Mouse (Mus musculus): ENCODE measurements at regions not wholly inside any gene's neighbourhood (a gene's known extent, or its start where the extent isn't known, plus 50 kb on each side); places are given as distances from the start of the nearest gene placed in this dataset.
A peak's percentile ranks its signal among the peaks of the same experiment; 100 is the strongest.
"Not testable (repeated sequence)": the region's sequence is repeated elsewhere in the genome, so short reads cannot be mapped to it uniquely, and the experiment has no call there.

GRCm38 (mm10) chr16:50533881-50534280 lies 57.1 kb downstream of the Ccdc54 start:
- DNase-seq (ENCODE audit: low read depth, low spot score) = no peak

GRCm38 (mm10) chr16:50529511-50530416 lies 61.2 kb downstream of the Ccdc54 start:
- DNase-seq (ENCODE audit: low read depth, low spot score) = peak; percentile 53

- peak; percentile 48 for DNase-seq (ENCODE audit: low read depth, low spot score)
Observed at GRCm38 (mm10) chr16:50528677-50529510, 62.1 kb downstream of the Ccdc54 start.

DNA sequence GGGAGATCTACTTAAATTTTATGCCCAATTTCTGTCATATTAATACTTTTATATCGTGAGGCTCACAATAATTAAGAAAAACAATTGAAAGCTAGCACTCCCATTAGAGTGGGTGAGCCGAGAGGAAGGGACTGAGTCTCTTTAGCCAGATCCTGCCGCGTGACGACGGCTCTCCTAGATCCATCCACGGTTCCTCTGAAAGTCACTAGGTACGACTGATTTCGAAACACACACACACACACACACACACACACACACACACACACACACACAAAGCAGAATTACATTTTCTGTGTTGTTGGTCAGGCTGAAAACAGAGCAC lies 62.6 kb downstream of the Ccdc54 start:
- no peak for DNase-seq (ENCODE audit: low read depth, low spot score)

GRCm38 (mm10) chr16:50526930-50527329 lies 64.0 kb downstream of the Ccdc54 start:
- not testable (repeated sequence) for DNase-seq (ENCODE audit: low read depth, low spot score)

GRCm38 (mm10) chr16:50525934-50526366 lies 65.0 kb downstream of the Ccdc54 start:
- DNase-seq (ENCODE audit: low read depth, low spot score) = no peak

- DNase-seq (ENCODE audit: low read depth, low spot score) = no peak
Observed at GRCm38 (mm10) chr16:50525504-50525903, 65.5 kb downstream of the Ccdc54 start.

- DNase-seq (ENCODE audit: low read depth, low spot score) = no peak
Observed at GRCm38 (mm10) chr16:50519610-50520009, 71.3 kb downstream of the Ccdc54 start.

DNA sequence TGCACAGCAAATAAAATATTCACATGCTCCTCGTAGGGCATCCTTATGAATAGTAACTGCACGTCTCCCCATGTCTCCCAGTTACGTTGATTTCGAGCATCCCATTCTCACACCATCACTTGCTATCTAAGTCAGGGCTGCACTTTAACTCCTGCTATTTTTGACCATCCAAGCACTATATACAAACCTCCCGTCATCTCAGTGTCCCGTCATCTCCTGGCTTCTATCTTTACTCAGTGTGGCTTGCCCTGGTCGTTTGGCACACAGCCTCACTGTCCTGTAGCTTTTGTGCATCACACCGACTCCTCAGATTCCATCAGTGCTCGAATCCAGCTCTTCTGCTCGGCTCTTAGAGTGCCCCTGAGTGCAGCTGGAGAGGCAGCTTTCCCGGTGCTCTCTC lies 74.4 kb downstream of the Ccdc54 start:
- no peak for DNase-seq (ENCODE audit: low read depth, low spot score)

- no peak for DNase-seq (ENCODE audit: low read depth, low spot score)
Observed at GRCm38 (mm10) chr16:50515039-50515438, 75.9 kb downstream of the Ccdc54 start.

DNA sequence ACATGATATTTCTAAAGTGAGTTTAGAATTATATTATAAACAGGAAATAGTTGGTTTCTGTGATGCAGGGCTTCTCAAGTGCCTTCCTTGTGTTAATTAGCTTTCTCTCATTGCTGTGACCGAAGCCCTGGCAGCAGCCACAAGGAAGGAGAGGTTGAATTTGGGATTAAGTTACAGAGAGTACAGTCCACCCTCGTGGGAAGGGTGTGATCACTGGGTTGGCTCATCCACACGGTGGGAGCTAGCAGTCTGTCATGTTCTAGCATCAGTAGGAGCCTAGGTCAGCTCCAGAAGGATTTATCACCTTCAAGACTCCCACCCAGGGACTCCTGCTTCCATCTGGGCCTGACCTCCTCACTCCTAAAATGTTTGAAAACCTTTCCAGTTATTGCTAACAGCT lies 78.9 kb downstream of the Ccdc54 start:
- DNase-seq (ENCODE audit: low read depth, low spot score) = no peak

DNA sequence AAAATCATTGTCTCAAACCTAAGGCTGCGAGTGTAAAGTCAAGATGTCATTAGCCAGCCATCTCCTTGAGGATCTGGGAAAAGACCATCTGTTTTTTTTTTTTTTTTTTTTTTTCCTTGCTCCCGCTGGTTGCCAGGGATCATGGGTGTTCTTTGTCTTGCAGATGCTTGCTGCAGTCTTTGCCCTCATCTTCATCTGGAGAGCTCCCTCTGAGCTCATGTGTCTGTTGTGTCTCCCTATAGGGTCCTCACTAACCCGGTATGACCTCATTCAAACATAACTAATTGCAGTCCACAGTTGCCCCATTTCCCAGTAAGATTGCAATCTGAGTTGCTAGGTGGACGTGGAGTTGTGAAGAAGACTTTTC lies 77.3 kb upstream of the Bbx start:
- DNase-seq (ENCODE audit: low read depth, low spot score) = no peak

DNA sequence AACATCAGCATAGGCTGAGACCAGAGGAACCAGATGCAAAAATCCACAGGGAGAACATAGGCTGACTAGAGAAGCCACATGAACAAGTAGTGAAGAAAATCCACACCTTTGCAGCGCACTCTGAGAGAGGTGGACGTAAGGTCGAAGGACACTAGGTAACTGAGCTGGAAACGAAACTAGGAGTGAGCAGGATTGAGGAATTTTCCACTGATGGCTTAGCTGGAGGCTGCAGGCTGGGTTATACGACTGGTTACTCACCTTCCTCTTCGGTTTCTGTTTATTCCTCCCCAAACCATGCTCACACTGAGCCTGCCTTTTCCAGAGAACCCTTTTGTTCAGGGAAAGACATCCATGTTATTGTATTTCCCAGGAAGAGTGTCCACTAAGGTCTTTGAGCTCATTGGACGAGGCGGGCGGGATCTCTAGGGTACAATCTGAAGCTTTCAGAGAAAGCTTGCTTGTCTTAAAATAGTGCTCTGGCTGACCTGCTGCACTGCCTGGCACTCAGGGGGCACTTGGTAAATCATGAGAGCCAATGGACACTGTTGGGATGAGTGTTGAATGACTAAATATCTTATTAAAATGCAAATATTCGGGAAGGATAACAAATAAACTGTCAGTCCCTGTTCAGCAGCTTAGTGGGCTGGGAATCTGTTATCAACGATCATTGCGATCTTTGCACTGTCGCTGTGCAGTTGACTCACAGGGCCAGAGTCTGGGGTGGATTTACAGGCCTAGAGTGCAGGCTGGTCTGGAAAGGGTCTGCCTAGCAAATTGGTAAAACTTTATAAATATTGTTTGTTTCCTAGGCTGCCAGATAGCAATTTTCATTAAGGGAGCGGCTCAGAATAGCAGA lies 76.7 kb upstream of the Bbx start:
- DNase-seq (ENCODE audit: low read depth, low spot score) = no peak

- DNase-seq (ENCODE audit: low read depth, low spot score) = no peak
Observed at GRCm38 (mm10) chr16:50504619-50505018, 72.4 kb upstream of the Bbx start.

GRCm38 (mm10) chr16:50498909-50499308 lies 66.7 kb upstream of the Bbx start:
- no peak for DNase-seq (ENCODE audit: low read depth, low spot score)

- no peak for DNase-seq (ENCODE audit: low read depth, low spot score)
Observed at GRCm38 (mm10) chr16:50493662-50494061, 61.5 kb upstream of the Bbx start.

DNA sequence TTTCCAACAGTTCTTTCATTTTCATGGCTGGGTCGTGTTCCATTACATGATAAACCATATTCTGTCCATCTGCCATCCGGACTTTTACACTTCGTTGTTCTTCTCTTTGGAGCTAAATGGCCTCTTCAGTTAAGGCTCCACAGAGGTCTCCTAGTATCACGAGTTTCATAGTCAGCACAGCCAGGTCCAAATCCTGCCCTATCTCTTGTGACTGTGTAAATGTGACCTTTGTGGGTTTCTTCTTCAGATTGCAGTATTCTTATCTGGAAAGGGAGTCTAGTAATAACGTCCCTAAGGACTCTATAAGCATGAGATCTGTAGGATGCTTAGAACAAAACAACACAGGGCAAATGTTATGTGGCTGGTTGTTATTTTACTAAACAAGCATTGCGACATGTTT lies 57.1 kb upstream of the Bbx start:
- DNase-seq (ENCODE audit: low read depth, low spot score) = no peak

- DNase-seq (ENCODE audit: low read depth, low spot score) = no peak
Observed at GRCm38 (mm10) chr16:50482360-50482786, 50.2 kb upstream of the Bbx start.
